Mouse (Mus musculus): ENCODE measurements around the gene Exoc6.
A peak's percentile ranks its signal among the peaks of the same experiment; 100 is the strongest.

- TF ChIP-seq CTCF (IDR thresholded peaks at IDR 0.05; ENCODE audit: low read depth) = peak; percentile 42; the same call in 1 of the 2 replicates
- TF ChIP-seq EP300 (IDR thresholded peaks at IDR 0.05; ENCODE audit: low read depth) = no peak
Measured at GRCm38 (mm10) chr19:37565806-37566205, 15.6 kb downstream of the Exoc6 start.
